Mouse (Mus musculus) induced T-regulatory cell, adult 2 months (primary cell): ENCODE measurements around the gene Upp2.

Source experiments
- DNase-seq: peaks from one replicate; pipeline ENCODE4 v3.0.0-alpha.2; 2012; ENCODE audit warnings: low read depth

Gene Upp2

GRCm38 (mm10) chr2:58679968-58680367 lies 112.9 kb downstream of the Upp2 start:
- no peak for DNase-seq

GRCm38 (mm10) chr2:58680794-58681193 lies 113.7 kb downstream of the Upp2 start:
- DNase-seq = peak; percentile 47

DNA sequence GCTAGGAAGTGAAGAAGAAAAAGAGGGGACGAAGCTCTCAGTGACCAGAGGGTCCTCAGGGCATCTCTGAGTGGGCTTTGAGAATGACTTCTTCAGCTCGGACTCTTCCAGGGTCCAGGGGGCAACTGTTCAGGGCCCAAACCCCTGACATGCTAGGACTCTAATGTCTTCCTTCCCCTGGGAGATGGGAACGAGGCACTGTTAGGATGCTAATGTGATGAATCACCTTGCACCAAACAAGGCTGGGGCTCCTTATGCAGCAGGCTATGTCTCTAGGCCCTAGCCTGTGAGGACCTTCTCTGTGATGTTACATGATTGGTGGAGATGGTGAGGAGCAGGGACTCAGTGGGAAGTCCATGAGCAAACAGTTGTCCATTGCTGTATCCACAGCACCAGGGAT lies 114.3 kb downstream of the Upp2 start:
- no peak for DNase-seq

- no peak for DNase-seq
Measured at GRCm38 (mm10) chr2:58697501-58697900, 130.4 kb downstream of the Upp2 start.

GRCm38 (mm10) chr2:58699931-58700330 lies 132.8 kb downstream of the Upp2 start:
- DNase-seq = peak; percentile 45

DNA sequence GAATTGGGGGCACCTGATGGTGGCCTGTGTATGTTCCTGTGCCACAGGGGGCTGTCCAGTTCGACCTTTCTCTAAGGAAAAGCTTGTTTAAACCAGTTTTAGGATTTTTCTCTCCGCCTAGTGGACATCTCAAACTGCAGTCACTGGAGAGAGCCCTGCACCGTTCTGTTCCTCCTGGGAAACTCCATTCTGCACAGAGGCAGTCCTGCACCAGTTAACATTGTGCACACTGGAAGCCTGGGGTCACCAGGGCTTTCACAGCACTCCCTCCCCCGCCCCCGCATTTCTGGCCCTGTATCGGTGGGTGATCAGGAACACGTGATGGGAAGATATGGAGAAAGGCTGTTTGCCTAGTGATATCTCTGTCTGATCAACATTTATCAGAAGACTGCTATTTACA lies 133.3 kb downstream of the Upp2 start:
- DNase-seq = no peak

DNA sequence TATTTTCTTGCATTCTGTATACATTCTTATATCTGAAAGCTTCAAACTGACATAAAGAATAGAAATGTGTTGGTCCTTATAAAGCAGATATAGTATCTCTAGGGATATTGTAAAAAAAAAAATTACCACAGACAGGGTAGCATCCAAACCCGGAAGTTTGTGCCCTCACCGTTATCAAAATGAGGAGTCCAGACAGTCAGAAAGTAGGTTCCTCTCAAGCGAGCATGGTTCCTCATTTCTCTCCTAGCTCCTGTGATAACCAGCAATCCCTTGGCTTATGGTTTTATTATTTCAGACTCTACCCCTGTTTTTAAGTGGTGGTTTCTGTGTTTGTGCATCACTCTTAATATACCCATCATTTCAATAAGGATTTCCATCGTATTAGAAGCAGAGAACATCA lies 134.5 kb downstream of the Upp2 start:
- no peak for DNase-seq

DNA sequence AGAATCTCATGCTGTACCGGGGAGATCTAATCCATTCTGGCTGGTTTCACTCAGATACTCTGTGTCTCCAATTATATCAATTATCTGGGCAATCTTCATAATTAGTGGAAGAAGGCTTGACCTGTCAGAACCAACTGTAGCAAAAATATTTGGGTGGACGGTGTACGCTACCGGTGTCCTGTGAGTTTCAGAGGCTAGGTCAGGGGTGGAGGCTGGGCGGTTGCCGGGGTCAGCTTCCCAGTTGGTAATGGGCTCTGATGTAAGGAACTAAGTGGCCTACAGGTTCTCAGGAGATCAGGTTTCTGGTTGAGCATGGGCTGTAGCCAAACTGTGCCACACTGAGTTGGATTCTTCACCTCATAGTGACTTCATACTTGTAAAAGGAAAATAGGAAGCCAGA lies 136.1 kb downstream of the Upp2 start:
- no peak for DNase-seq

DNA sequence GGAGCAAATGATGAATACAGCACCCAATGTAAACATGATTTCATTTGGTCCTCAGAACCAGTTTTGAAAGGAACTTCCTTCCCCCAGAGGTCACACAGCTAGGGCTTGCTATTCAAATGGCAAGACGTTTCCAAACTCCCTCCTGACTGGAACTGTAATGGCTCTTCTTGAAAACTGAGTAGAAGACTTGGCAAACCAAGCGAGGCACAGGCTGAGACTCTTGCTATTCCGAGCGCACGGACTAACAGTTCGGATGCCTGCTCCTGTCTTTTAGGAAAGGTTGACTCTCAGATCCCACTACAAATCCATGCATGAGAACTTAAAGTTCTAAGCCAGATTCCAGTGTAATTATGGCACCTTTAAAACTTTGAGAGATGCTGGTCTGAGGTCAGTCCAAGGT lies 136.5 kb downstream of the Upp2 start:
- no peak for DNase-seq

GRCm38 (mm10) chr2:58704576-58704975 lies 137.5 kb downstream of the Upp2 start:
- no peak for DNase-seq

DNA sequence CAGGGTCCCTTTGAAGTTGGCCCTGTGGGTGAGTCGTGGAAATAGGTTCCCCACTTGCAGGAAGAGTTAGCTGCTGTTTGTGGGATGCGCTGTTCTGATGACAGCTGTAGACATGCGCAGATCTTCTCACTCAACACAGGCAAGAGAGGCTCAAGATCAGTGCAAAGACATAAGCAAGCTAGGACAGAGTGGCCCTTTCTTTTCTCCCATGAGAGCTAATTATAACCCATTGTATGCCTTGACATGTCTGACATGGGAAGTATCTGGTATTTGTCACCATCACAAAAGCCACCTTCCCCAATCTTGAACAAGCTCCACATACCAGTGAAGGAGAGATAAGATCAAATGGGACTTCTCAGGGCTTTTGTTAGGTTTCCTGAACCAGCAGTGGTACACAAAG lies 140.6 kb downstream of the Upp2 start:
- no peak for DNase-seq

GRCm38 (mm10) chr2:58710234-58710633 lies 143.1 kb downstream of the Upp2 start:
- DNase-seq = no peak

DNA sequence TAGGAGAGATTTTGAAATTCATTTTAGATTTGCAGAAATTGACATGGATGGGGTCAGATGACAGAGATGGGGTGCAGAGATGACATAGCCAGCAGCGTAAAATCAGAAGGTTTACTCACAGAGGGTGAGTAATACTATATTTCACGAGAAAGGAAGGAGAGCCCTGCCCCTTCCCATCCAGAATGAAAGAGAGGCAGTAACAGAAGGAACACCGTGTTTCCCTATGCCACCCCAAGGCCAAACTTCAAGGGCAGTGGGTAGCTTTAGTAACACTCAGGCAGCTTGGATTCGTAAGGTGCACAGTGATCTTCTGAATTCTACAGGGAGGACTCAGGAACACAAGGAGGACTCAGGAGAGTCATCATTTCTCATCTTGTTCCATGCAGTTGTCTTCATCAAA lies 144.0 kb downstream of the Upp2 start:
- no peak for DNase-seq

DNA sequence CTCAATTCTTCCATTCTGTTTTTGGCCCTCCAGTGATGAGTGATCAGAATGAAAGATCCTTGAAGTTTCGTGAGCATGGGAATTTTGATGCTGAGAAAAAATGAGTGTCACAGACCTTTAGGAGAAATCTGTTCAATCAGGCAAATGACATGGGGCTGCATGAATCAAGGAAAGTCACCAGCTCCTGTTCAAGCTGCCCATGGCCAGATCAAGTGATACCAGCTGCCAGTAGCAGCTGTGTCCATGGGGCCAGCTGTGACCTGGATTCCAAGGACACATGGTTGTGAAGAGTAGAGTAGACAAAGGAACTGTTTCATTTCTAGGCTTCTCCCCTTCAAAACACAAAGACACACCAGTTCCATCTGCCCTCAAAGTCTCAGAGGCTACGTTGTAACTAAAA lies 144.4 kb downstream of the Upp2 start:
- DNase-seq = no peak

DNA sequence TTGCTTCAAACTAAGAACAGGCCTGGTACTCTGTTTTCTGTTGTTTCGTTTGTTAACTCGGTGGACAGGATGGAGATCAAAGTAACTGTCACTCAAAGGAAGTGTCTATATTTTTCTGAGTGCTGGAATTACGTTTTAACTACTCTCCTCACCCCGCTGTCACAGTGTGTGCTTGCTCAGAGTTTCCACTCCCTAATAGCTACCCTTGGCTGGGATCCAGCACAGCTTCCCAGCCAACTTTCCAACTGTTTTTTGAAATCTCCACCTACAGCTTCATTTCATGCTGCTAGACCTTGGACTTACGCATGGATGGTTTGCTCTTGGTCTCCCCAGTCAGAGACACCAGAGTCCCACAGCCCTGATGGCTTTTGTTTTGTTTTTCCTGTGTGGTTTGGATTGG lies 144.8 kb downstream of the Upp2 start:
- DNase-seq = no peak

- DNase-seq = no peak
Measured at GRCm38 (mm10) chr2:58717898-58718297, 150.8 kb downstream of the Upp2 start.

DNA sequence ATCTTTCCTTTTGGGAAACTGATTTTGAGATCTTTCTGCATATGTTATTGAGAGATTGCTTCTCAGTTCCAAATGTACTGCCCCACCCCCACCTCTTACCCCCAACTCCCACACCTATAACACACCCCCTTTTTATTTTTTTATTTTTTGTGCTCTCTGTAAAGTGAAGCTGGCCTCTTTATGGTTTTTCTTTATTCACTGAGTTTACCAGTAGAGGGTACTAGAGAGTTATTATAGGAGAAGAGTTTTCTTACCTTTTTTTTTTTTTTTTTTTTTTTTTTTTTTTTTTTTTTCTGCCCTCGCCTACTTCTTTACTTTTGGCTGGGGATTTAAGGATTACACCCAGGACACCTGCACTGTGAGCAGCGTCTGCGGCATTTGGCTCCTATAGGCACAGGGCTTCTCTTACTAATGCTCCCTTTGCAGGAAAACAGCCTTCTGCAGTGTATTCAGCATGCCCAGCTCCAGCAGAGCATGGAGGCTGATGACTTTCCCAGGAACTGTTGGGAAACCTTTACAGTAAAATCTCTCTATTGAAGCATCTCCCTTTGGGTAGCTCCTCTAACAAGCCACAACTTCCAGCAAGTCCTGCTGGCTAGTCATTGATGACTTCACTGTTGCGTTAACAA lies 170.2 kb downstream of the Upp2 start:
- DNase-seq = peak; percentile 22

DNA sequence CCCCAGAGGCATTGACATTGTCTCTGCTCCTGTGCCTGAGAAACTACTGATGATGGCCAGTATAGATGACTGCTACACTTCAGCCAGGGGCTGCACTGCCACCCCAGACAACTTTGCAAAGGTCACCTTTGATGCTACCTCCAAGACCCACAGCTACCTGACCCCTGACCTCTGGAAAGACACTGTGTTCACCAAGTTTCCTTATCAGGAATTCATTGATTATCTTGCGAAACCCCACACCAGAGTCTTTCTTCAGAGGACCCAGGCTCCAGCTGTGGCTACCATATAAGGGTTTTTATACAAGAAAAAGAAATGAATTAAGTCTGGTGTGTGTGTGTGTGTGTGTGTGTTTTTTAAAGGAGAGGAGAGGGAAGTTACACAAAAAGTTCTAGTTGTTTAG lies 174.1 kb downstream of the Upp2 start:
- DNase-seq = no peak

DNA sequence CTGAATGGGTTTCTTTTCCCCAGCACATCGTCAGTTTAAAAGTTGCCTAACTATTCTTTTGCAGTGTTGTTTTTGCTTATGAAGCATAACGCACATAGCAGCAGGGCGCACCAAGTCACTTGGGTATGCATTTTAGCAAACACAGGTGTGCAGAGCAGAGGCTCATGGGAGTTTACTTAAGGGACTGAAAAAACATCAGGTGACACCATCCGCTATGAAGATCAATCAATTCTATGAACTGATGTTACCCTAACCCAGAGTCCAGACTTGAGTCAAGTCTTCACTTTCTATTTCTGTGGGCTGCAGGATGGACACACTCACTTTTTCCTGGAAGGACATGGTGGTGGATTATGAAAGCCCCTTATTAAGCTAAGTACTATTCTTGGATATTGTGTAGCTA lies 174.9 kb downstream of the Upp2 start:
- DNase-seq = no peak

DNA sequence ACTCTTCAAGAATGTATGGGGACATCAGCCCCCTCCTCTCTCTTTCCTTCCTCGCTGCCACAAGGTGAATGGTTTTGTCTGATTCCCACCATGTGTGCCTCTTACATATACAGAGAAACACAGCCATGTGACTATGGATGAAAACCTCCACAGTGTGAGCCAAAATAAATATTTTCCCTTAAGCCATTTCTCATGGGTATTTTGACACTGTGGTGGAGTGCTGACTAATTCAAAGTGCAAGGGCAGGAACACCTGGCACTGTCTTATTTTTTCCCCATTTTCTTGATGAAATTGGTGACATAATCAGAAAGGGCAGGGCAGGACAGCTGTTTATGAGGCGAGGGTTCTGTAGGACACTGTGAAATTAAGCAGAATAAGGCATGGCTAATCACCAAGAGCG lies 176.3 kb downstream of the Upp2 start:
- no peak for DNase-seq

DNA sequence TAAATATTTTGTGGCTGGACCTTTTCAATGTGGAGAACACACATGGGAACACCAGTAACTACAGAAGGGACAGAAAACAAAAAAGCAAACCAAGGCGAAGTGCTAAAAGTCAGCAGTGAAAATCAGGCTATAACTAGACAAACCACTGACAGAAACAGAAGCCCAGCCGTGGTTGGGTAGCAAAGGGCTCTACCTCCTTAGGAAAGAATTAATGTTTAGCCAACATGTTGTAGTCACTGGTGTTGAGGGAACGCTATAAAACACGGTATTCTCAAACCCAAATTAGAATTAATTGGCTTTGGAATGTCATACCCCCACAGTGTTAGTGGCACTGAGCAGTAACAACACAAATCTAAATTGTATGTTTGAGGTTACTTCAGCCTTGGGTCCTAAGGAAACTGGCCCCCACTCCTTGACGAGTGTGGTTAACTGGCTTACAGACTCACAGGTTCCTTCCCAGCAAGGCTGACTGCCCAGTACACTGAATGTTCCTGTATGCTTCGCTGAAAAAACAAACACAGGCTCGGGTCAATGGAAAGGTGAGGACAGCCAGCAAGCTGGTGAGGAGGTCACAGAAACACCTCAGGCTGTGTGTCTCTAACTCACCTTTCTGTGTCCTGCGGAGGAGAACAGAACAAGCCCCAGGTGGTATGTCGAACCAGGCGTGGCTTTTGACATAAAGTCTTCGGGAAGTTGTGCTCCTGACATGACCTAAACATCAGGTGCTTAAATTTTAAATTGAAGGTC lies 180.6 kb downstream of the Upp2 start:
- DNase-seq = no peak

GRCm38 (mm10) chr2:58748296-58748695 lies 181.2 kb downstream of the Upp2 start:
- no peak for DNase-seq

- DNase-seq = no peak
Measured at GRCm38 (mm10) chr2:58752891-58753290, 185.8 kb downstream of the Upp2 start.

GRCm38 (mm10) chr2:58754736-58755135 lies 187.6 kb downstream of the Upp2 start:
- no peak for DNase-seq
